Mouse (Mus musculus): Measurements from ENCODE around the gene Ush1c. TPM values are rescaled to one million over a fixed set of nuclear protein-coding genes. Genes with fewer than 3 reads are reported as not detected.

Ush1c gene
- under 1 TPM in 1 of 2 experiments, not detected in 1; 0.31 TPM for total RNA-seq (2023)

GRCm38 (mm10) chr7:46238346-46238745 is at the start of gene Ush1c:
Gene Ush1c, minus strand, starts transcription at chr7:46238503.

GRCm38 (mm10) chr7:46240696-46241095 is 2.4 kb upstream of the Ush1c start, which contains the start of gene Otog:
Gene Otog, plus strand, starts transcription at chr7:46240987.

GRCm38 (mm10) chr7:46179431-46180275 is 58.6 kb downstream of the Ush1c start, which contains the start of gene Abcc8:
Gene Abcc8, minus strand, starts transcription at chr7:46180033.

Other genes starting within 250 kb of the Ush1c start
- not detected for gene Abcc6, start 208.2 kb downstream of the Ush1c start, total RNA-seq (2023)
- gene Nomo1, start 204.8 kb downstream of the Ush1c start, total RNA-seq (2023): 10 to 100 TPM; 29.1 to 29.3 TPM
- gene Kcnj11, start 137.7 kb downstream of the Ush1c start, total RNA-seq (2023): not detected
- gene Abcc8, start 58.5 kb downstream of the Ush1c start, total RNA-seq (2023): under 1 TPM; 0.26 to 0.67 TPM
- 1 to 10 TPM in 1 of 2 experiments, under 1 TPM in 1; 0.80 to 1.2 TPM for gene Otog, start 2.5 kb upstream of the Ush1c start, total RNA-seq (2023)
- gene Myod1, start 138.0 kb upstream of the Ush1c start, total RNA-seq (2023): not detected
- gene Kcnc1, start 158.0 kb upstream of the Ush1c start, total RNA-seq (2023): under 1 TPM in 1 of 2 experiments, not detected in 1; 0.07 TPM